Mouse (Mus musculus) midbrain, embryonic 13.5 days (tissue): ENCODE measurements around the gene Krt18. TPM values are rescaled to one million over a fixed set of nuclear protein-coding genes. Genes with fewer than 3 reads are reported as not detected.
"Not testable (repeated sequence)": the region's sequence is repeated elsewhere in the genome, so short reads cannot be mapped to it uniquely, and the experiment has no call there.

Experiments used
- ATAC-seq: fragments of 200-750 bp; cut with Nextera tagmentation; 2 replicates; pipeline ENCODE4 v1.8.0; 2017; ENCODE audit warnings: mild to moderate bottlenecking, moderate TSS enrichment, moderate library complexity
- H3K27ac ChIP-seq: fragments of 300-500 bp; sonication (generic); 2 replicates; pipeline ENCODE4 v1.5.1; 2015; ENCODE audit warnings: inconsistent platforms, mild to moderate bottlenecking, moderate library complexity
- H3K27me3 ChIP-seq: fragments of 300-500 bp; sonication (generic); 2 replicates; pipeline ENCODE4 v1.6.1; 2015; ENCODE audit warnings: mild to moderate bottlenecking, inconsistent platforms
- H3K36me3 ChIP-seq: fragments of 300-500 bp; sonication (generic); 2 replicates; pipeline ENCODE4 v1.6.1; 2015; ENCODE audit warnings: mild to moderate bottlenecking, inconsistent platforms
- H3K4me1 ChIP-seq: fragments of 300-500 bp; sonication (generic); replicated peaks from 2 replicates; pipeline ENCODE4 v1.6.1; 2015; ENCODE audit warnings: inconsistent platforms
- H3K4me2 ChIP-seq: fragments of 300-500 bp; sonication (generic); replicated peaks from 2 replicates; pipeline ENCODE4 v1.6.1; 2015; ENCODE audit warnings: moderate library complexity, mild to moderate bottlenecking, inconsistent platforms
- H3K4me3 ChIP-seq: fragments of 300-500 bp; sonication (generic); replicated peaks from 2 replicates; pipeline ENCODE4 v1.5.1; 2015; ENCODE audit warnings: mild to moderate bottlenecking, inconsistent platforms
- H3K9ac ChIP-seq: fragments of 300-500 bp; sonication (generic); replicated peaks from 2 replicates; pipeline ENCODE4 v1.6.1; 2015; ENCODE audit warnings: mild to moderate bottlenecking, inconsistent platforms
- H3K9me3 ChIP-seq: fragments of 300-500 bp; sonication (generic); 2 replicates; pipeline ENCODE4 v1.6.1; 2016; ENCODE audit warnings: mild to moderate bottlenecking, inconsistent platforms
- WGBS: fragments of 180-500 bp; shearing (Covaris S2); methylation state at CpG from one replicate; pipeline ENCODE4 v1.1.7; 2015; 5-methylcytosine and 5-hydroxymethylcytosine counted together
- polyA plus RNA-seq: library from polyadenylated mRNA; unstranded; fragments of >200 nt; fragmentation: Nextera tagmentation; extraction: Ambion mirVana; gene quantifications from 2 replicates; pipeline ENCODE4 v1.2.1, GENCODE M21; 2015

Krt18 gene
- polyA plus RNA-seq: 1.2 and 2.5 TPM in 2 replicates

DNA sequence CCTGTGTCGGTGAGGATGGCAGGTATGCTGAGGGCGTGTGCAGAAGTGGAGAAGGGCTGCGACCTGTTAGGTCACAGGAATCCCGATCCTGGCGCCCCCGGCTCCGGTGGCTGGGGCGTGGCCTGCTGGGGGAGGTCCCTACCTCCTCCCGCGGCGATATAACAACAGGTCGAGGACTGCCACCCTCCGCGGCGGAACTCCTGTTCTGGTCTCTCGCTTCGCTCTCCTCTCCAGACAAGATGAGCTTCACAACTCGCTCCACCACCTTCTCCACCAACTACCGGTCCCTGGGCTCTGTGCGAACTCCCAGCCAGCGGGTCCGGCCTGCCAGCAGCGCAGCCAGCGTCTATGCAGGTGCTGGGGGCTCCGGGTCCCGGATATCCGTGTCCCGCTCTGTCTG lies at the start of gene Krt18:
Krt18 (plus strand) TSS at position 141 of the 400 bp plus-strand sequence.
- no peak within 1 kb of the TSS for H3K27ac ChIP-seq
- peak within 1 kb of the TSS; percentile 43 for H3K4me2 ChIP-seq
- peak within 1 kb of the TSS; percentile 7 for H3K4me3 ChIP-seq
- no peaks in the 10 kb centered on the region for H3K9me3 ChIP-seq
- 0 out of 2 replicates have a peak within 1 kb of the TSS, but pooled peaks have one; percentile 39 for H3K9ac ChIP-seq
- WGBS: 3% methylated on average over 28 of the region's 28 CpGs
- no peak for ATAC-seq
- H3K27me3 ChIP-seq: peaks cover 57% of the 10 kb centered on the region
- H3K36me3 ChIP-seq: no peaks in the 10 kb centered on the region
- H3K4me1 ChIP-seq: peaks cover 24% of the 10 kb centered on the region

DNA sequence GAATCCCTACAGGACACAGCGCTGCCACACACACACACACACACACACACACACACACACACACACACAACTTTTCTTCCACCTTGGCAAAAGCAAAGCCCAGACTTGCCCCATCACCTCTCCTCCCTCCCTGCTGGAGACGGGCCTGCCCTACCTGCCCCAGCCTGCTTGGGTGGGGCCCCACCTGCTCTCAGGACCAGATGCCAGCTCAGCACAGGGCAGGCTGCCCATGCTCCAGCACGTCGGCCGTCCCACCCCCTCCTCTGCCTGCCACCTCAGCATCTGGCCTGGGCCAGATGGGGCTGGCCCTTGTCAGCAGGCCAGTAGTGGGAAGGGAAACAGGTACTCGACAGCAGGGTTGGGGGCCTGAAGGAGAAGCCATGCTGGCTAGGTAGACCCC lies 47.1 kb upstream of the Krt18 start:
- Histone ChIP-seq H3K9ac (no peak overlapping the region; the same call in 1 of the 2 replicates), H3K9me3 (no peaks in the 10 kb centered on the region), H3K4me1 (peaks cover 18% of the 10 kb centered on the region), H3K36me3 (no peaks in the 10 kb centered on the region), H3K27me3 (0 out of 2 replicates have a peak, but pooled peaks cover under 1% of the 10 kb centered on the region), H3K4me3 (no peak overlapping the region), H3K4me2 (no peak overlapping the region), H3K27ac (no peak overlapping the region)
- 78% methylated on average over 6 of the region's 6 CpGs for WGBS
- ATAC-seq: no peak

DNA sequence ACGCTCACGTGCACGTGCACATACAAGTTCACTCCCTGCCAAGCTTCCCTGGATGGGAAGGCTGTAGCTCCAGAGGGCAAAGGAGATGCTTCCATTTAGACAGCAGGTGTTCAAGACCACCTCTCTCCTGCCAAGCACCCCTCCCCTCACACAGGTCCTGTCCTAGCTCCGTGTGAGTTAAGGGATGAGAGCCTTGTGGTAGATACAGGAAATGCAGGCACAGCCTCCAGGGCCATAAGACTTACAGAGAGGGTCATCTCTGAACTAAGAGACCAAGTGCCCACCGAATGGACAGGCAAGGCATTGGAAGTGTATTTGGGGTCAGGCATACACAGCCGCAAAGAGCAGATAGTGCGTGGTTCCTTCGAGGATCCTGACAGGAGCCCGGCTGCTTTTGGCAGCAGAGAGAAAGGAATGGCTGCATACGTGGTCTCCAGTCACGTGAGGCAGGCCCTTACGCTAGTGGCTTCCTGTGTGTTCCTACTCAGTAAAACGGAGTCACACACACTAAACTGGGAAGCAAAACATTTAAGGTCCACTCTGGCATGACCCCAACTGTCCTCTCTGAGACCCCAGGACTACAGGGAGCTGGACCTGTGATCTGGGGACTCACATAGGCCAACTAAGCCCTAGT lies 44.5 kb upstream of the Krt18 start:
- Histone ChIP-seq H3K36me3 (no peaks in the 10 kb centered on the region), H3K4me1 (peaks cover 4% of the 10 kb centered on the region; the same call in 1 of the 2 replicates), H3K4me3 (peak overlapping the region; percentile 17; the same call in 1 of the 2 replicates), H3K9ac (no peak overlapping the region), H3K4me2 (peak overlapping the region; percentile 45), H3K9me3 (no peaks in the 10 kb centered on the region), H3K27me3 (0 out of 2 replicates have a peak, but pooled peaks cover 5% of the 10 kb centered on the region), H3K27ac (peak overlapping the region; percentile 81)
- no peak for ATAC-seq
- 85% methylated on average over 13 of the region's 13 CpGs for WGBS

DNA sequence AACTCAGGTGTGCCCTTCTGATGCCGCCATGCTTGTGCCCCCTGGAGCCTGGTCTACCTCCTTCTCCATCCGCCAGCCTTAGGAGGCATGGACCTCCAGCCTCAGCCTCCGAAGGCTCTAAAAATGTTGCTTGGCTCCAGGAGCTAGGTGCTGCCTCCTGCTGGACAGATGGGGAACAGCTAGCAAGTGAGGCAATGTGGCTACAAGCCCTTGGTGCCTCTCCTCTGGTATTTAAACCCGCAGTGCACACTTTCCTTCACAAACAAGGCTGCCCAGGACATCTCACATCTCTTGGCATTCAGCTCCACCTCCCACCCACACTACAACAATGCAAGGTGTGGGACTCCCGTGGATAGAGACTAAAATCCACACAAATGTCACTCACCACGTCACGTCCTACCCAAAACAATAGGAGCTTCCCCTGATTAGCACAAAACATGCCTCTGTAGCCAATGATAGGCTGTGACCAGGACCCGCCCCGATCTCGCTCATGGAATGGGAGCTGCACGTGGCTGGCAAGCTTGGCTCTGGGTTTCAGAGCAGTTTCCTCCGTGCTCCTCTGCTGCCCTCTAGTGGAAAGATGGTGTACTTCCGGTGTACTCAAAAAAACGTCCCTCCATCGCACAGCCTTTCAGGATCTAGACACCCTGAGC lies 43.9 kb upstream of the Krt18 start:
- peak overlapping the region; percentile 17 for H3K4me3 ChIP-seq
- no peaks in the 10 kb centered on the region for H3K9me3 ChIP-seq
- H3K4me2 ChIP-seq: peak overlapping the region; percentile 45
- no peaks in the 10 kb centered on the region for H3K36me3 ChIP-seq
- 0 out of 2 replicates have a peak, but pooled peaks cover 8% of the 10 kb centered on the region for H3K27me3 ChIP-seq
- peak overlapping the region; percentile 53; the same call in 1 of the 2 replicates for H3K9ac ChIP-seq
- H3K4me1 ChIP-seq: peaks cover 4% of the 10 kb centered on the region; the same call in 1 of the 2 replicates
- 2% methylated on average over 15 of the region's 15 CpGs for WGBS
- ATAC-seq: peak; percentile 97
- H3K27ac ChIP-seq: peak overlapping the region; percentile 81

DNA sequence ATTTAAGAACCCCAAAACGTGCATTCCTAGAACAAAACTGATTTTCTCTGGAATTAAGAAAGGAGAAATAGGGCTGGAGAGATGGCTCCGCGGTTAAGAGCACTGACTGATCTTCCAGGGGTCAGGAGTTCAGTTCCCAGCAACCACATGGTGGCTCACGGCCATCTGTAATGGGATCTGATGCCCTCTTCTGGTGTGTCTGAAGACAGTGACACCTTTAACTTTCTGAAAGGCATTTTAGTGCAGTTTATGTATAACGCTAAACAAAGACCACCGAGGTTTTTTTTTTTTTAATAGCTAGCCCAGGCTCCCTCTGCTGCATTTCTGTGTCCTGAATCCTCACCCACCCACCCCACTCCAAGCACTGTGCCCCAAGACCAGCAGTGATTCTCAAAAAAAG lies 43.2 kb upstream of the Krt18 start:
- Histone ChIP-seq H3K4me3 (no peak overlapping the region), H3K4me1 (peaks cover 4% of the 10 kb centered on the region; the same call in 1 of the 2 replicates), H3K9me3 (no peaks in the 10 kb centered on the region), H3K27me3 (0 out of 2 replicates have a peak, but pooled peaks cover 8% of the 10 kb centered on the region), H3K36me3 (no peaks in the 10 kb centered on the region), H3K9ac (peak overlapping the region; percentile 53; the same call in 1 of the 2 replicates), H3K27ac (no peak overlapping the region), H3K4me2 (0 out of 2 replicates have a peak overlapping the region, but pooled peaks have one; percentile 45)
- WGBS: 19% methylated on average over 6 of the region's 6 CpGs
- ATAC-seq: no peak

DNA sequence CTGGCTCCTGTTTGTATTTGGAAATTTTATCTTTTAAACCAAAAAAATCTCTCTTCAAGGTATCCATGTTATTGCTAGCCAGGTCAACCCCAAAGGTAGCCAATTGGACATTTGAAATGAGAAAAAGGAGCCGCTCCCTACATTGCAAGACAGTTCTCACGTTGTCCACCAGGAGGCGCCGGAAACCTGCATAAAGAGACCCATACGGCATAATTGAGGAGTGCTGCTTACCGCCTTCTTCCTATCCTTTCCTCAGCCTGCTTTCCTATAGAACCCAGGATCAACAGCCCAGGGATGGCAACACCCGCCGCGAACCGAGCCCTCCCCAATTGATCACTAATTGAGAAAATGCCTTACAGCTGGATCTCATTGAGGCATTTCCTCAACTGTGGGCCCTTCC lies 39.9 kb upstream of the Krt18 start:
- Histone ChIP-seq H3K27ac (no peak overlapping the region), H3K36me3 (no peaks in the 10 kb centered on the region), H3K4me3 (no peak overlapping the region), H3K4me1 (peaks cover 4% of the 10 kb centered on the region; the same call in 1 of the 2 replicates), H3K4me2 (no peak overlapping the region), H3K9ac (no peak overlapping the region), H3K27me3 (peaks cover 21% of the 10 kb centered on the region; the same call in 1 of the 2 replicates), H3K9me3 (no peaks in the 10 kb centered on the region)
- 0 out of 2 replicates have a peak, but pooled peaks have one; percentile 22 for ATAC-seq
- WGBS: under 1% methylated on average over 10 of the region's 10 CpGs

DNA sequence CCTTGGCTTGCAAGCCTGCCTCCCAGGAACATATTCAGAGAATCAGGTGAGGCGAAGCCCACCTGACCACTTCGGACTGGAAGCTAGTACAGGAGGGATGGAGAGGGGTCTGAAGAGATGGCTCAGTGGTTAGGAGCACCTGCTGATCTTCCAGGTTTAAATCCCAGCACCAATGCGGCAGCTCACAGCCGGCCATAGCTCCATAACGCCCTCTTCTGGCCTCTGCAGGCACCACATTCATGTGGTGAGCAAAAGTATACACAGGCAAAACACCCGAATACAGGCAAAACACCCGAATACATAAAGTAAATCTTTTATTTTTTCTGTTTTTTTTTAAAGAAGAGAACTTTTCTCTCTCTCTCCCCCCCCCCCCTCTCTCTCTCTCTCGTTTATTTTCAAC lies 39.3 kb upstream of the Krt18 start:
- Histone ChIP-seq H3K4me1 (peaks cover 3% of the 10 kb centered on the region; the same call in 1 of the 2 replicates), H3K27me3 (peaks cover 22% of the 10 kb centered on the region; the same call in 1 of the 2 replicates), H3K4me3 (no peak overlapping the region), H3K9ac (no peak overlapping the region), H3K9me3 (no peaks in the 10 kb centered on the region), H3K36me3 (no peaks in the 10 kb centered on the region), H3K27ac (no peak overlapping the region), H3K4me2 (no peak overlapping the region)
- no peak for ATAC-seq
- WGBS: 65% methylated on average over 8 of the region's 8 CpGs

DNA sequence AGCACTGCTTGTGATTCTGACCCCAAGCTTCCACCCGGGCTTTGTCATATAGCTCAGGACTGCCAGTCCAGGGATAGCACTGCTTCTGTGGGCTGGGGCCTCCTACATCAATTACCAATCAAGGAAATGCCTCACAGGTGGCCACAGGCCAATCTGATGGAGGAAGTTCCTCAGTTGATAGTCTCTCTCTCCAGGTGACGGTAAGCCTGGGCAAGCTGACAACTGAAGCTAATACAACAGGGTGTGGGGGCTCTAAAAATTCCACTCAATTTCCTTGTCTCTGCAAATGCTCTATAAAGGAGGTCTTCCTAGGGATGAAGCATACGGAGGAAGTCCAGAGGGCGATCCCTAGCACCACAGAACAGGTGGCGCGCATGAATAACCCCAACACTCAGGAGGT lies 37.0 kb upstream of the Krt18 start:
- Histone ChIP-seq H3K27me3 (peaks cover 29% of the 10 kb centered on the region; the same call in 1 of the 2 replicates), H3K9ac (no peak overlapping the region), H3K4me2 (no peak overlapping the region), H3K36me3 (no peaks in the 10 kb centered on the region), H3K27ac (no peak overlapping the region), H3K4me3 (no peak overlapping the region), H3K4me1 (no peaks in the 10 kb centered on the region), H3K9me3 (no peaks in the 10 kb centered on the region)
- 88% methylated on average over 6 of the region's 6 CpGs for WGBS
- no peak for ATAC-seq

DNA sequence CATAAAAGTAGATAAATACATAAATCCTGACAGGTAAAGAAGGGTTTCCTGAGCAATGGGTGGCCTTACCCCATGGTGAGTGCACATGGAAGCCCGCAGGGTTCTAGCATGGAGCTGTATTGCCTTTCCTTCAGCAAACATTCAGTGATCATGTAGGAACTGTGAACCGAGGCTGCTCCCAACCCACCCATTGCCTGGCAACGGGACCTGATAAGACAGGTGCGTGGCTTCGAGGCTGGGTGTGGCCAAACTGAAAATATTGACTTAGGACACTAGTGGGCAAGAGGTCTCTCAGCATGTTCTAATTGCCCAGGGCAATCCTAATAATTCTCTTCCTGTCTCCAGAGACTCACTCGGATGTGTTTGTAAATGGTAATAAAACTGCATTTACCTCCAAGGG lies 33.6 kb upstream of the Krt18 start:
- WGBS: 94% methylated on average over 6 of the region's 6 CpGs
- Histone ChIP-seq H3K27me3 (peaks cover 21% of the 10 kb centered on the region; the same call in 1 of the 2 replicates), H3K9me3 (no peaks in the 10 kb centered on the region), H3K36me3 (no peaks in the 10 kb centered on the region), H3K4me2 (no peak overlapping the region), H3K4me3 (no peak overlapping the region), H3K9ac (no peak overlapping the region), H3K4me1 (no peaks in the 10 kb centered on the region), H3K27ac (no peak overlapping the region)
- ATAC-seq: no peak

DNA sequence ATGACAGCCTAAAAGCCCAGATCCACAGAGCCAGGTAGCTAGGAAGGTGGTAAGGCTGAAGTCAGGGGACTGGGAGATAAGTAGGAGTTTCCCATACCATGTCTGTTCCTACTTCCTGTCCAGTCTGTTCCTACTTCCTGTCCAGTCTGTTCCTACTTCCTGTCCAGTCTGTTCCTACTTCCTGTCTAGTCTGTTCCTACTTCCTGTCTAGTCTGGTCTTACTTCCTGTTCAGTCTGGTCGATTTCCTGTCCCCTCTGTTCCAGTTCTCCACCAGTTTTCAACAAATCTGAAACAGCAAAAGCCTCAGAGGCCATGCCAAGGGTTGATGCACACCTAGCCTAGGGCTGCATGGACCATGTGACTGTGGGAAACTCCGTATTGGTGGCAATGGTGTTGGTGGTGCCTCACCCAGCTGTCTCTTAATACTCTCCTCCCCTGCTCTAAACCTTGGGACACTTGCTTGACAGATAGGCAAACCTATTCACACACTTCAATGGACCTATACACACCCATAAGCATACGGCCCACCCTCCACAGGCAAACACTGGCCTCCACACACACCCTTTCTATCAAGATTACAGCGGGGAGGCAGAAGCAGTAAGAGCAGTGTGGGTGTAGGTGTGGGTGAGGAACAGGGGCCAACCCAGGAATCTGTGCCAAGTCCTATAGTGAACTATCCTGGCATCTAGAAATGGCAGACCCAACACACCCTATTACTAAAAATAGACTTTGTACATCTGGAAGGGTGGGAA lies 32.3 kb upstream of the Krt18 start:
- Histone ChIP-seq H3K9ac (no peak overlapping the region), H3K36me3 (no peaks in the 10 kb centered on the region), H3K27me3 (peaks cover 30% of the 10 kb centered on the region; the same call in 1 of the 2 replicates), H3K4me3 (no peak overlapping the region), H3K27ac (no peak overlapping the region), H3K9me3 (no peaks in the 10 kb centered on the region), H3K4me2 (no peak overlapping the region), H3K4me1 (no peaks in the 10 kb centered on the region)
- ATAC-seq: no peak
- WGBS: 90% methylated on average over 4 of the region's 4 CpGs

DNA sequence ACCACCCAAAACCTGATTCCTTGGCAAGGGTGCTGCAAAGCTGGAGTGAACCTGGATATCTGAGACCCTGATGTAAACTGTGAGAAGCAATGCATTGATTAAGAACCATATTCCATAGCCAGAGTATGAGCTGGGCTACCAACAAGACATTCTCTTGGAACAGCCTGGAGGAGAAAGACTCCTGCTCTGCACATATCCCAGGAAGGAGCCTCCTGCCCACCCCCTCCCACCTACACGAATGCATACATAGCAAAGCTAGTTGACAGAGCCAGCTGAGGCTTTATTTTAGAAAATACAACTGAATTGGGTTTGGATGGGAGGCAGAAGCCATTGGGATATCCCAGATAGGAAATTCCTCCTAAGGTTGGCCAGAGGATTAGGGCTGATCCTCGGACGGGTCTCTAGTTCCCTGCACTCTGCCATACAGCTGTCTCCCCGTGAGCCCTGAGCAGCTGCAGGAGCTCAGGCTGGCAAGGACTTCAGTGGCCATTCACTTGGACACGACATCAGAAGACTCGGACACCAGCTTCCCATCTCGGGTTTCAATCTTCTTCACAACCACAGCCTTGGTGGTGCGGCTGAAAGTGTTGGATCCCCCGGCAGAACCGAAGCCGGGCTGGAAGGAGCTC lies 31.4 kb upstream of the Krt18 start:
- H3K27ac ChIP-seq, H3K4me2 ChIP-seq, H3K9ac ChIP-seq, H3K4me3 ChIP-seq, H3K36me3 ChIP-seq, ATAC-seq, H3K9me3 ChIP-seq, H3K4me1 ChIP-seq: not testable (repeated sequence)
- H3K27me3 ChIP-seq: peaks cover 35% of the 10 kb centered on the region
- 89% methylated on average over 11 of the region's 11 CpGs for WGBS
